Mouse (Mus musculus): ENCODE measurements around the gene Ltb4r2. TPM values are rescaled to one million over a fixed set of nuclear protein-coding genes. Genes with fewer than 3 reads are reported as not detected.

Gene Ltb4r2
- polyA plus RNA-seq, 1 experiment from 2014 or later, result 0.32 TPM

DNA sequence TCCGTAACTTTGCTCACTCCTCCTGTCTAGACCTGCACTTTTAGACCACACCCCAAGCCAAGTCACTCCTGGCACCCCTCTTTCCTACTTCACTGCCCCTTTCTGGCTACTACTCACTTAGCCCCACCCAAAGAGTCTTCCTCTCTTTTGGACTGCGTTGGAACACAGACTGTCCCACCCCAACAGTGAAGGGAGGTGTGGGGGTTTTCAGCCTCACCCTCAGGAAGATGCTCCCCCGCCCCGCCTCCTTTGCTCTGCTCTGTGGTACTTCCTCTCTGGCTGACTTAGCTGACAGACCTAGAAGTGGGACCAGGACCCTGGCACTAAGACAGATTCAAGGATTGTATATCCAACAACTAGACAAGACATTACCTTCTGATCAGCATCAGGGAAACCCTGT lies 4.5 kb downstream of the Ltb4r2 start, which contains the start of gene Ltb4r1:
Ltb4r1 (plus strand) TSS at position 267 of the 400 bp plus-strand sequence.
- 82% methylated on average over 4 of the region's 4 CpGs for WGBS
- H3K27ac ChIP-seq (ENCODE audit: low read depth, low read length), result no peak within 1 kb of the TSS

DNA sequence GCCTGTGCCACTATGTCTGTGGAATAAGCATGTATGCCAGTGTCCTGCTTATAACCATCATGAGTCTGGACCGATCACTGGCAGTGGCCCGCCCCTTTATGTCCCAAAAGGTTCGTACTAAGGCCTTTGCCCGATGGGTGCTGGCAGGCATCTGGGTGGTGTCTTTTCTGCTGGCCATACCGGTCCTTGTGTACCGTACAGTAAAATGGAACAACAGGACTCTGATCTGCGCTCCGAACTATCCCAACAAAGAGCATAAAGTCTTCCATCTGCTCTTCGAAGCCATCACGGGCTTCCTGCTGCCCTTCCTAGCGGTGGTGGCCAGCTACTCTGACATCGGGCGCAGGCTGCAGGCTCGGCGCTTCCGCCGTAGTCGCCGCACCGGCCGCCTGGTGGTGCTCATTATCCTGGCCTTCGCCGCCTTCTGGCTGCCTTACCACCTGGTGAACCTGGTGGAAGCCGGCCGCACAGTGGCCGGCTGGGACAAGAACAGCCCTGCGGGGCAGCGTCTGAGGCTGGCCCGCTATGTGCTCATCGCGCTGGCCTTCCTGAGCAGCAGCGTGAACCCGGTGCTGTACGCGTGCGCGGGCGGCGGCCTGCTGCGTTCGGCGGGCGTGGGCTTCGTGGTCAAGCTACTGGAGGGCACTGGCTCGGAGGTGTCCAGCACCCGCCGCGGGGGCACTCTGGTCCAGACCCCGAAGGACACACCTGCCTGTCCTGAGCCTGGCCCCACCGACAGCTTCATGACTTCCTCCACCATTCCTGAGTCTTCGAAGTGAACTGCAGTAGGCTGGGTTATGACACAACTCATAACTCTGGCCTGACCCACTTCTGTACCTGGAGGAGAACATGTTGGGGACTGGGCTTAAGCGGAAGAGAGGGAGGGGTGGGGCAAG lies 6.5 kb downstream of the Ltb4r2 start:
- Histone ChIP-seq H3K4me1 (replicated peaks; ENCODE audit: control insufficient read depth, insufficient read depth, low read length) (no peaks in the 10 kb centered on the region; the same call in 1 of the 2 replicates), H3K9me3 (ENCODE audit: control insufficient read depth, low read length) (no peaks in the 10 kb centered on the region), H3K4me2 (ENCODE audit: low read depth, low read length, severe bottlenecking) (peak overlapping the region; percentile 75), H3K36me3 (ENCODE audit: control insufficient read depth, insufficient read depth, low read length) (no peaks in the 10 kb centered on the region), H3K9ac (ENCODE audit: low read length) (peak overlapping the region; percentile 55), H3K27me3 (ENCODE audit: control insufficient read depth, insufficient read depth, low read length) (peaks cover 43% of the 10 kb centered on the region), H3K27ac (ENCODE audit: low read depth, low read length) (no peak overlapping the region), H3K4me3 (ENCODE audit: low read depth, low read length) (peak overlapping the region; percentile 36)
- 12% methylated on average over 52 of the region's 52 CpGs for WGBS
- DNase-seq (ENCODE audit: low spot score), result peak; percentile 76
- peak; percentile 53; the same call in 1 of the 2 replicates for ATAC-seq (replicated peaks; ENCODE audit: low FRiP score)

More for the DNA sequence above, 4.5 kb downstream of the Ltb4r2 start, which contains the start of gene Ltb4r1:
- H3K9me3 ChIP-seq (ENCODE audit: control insufficient read depth, low read length), result no peaks in the 10 kb centered on the region
- H3K4me2 ChIP-seq (ENCODE audit: low read depth, low read length, severe bottlenecking), result no peak within 1 kb of the TSS
- H3K36me3 ChIP-seq (ENCODE audit: control insufficient read depth, insufficient read depth, low read length), result no peaks in the 10 kb centered on the region
- H3K27me3 ChIP-seq (ENCODE audit: control insufficient read depth, insufficient read depth, low read length), result peaks cover 62% of the 10 kb centered on the region
- DNase-seq (ENCODE audit: low spot score) (no peak), ATAC-seq (replicated peaks; ENCODE audit: low FRiP score) (no peak)
- H3K4me1 ChIP-seq (replicated peaks; ENCODE audit: control insufficient read depth, insufficient read depth, low read length), result peaks cover 6% of the 10 kb centered on the region
- no peak within 1 kb of the TSS for H3K4me3 ChIP-seq (ENCODE audit: low read depth, low read length)
- no peak within 1 kb of the TSS for H3K9ac ChIP-seq (ENCODE audit: low read length)

GRCm38 (mm10) chr14:55768555-55768954 lies 7.3 kb downstream of the Ltb4r2 start:
- H3K36me3 ChIP-seq (ENCODE audit: control insufficient read depth, insufficient read depth, low read length), result no peaks in the 10 kb centered on the region
- no peak overlapping the region for H3K9ac ChIP-seq (ENCODE audit: low read length)
- H3K4me3 ChIP-seq (ENCODE audit: low read depth, low read length), result no peak overlapping the region
- ATAC-seq (replicated peaks; ENCODE audit: low FRiP score) (no peak), DNase-seq (ENCODE audit: low spot score) (no peak)
- peaks cover 35% of the 10 kb centered on the region for H3K27me3 ChIP-seq (ENCODE audit: control insufficient read depth, insufficient read depth, low read length)
- no peak overlapping the region for H3K4me2 ChIP-seq (ENCODE audit: low read depth, low read length, severe bottlenecking)
- 85% methylated on average over 6 of the region's 6 CpGs for WGBS
- no peaks in the 10 kb centered on the region for H3K9me3 ChIP-seq (ENCODE audit: control insufficient read depth, low read length)
- H3K4me1 ChIP-seq (replicated peaks; ENCODE audit: control insufficient read depth, insufficient read depth, low read length), result no peaks in the 10 kb centered on the region; the same call in 1 of the 2 replicates
- no peak overlapping the region for H3K27ac ChIP-seq (ENCODE audit: low read depth, low read length)

- Histone ChIP-seq H3K27me3 (ENCODE audit: control insufficient read depth, insufficient read depth, low read length) (peaks cover 29% of the 10 kb centered on the region), H3K9ac (ENCODE audit: low read length) (no peak overlapping the region), H3K4me3 (ENCODE audit: low read depth, low read length) (no peak overlapping the region), H3K9me3 (ENCODE audit: control insufficient read depth, low read length) (no peaks in the 10 kb centered on the region), H3K36me3 (ENCODE audit: control insufficient read depth, insufficient read depth, low read length) (no peaks in the 10 kb centered on the region), H3K27ac (ENCODE audit: low read depth, low read length) (no peak overlapping the region), H3K4me1 (replicated peaks; ENCODE audit: control insufficient read depth, insufficient read depth, low read length) (no peaks in the 10 kb centered on the region; the same call in 1 of the 2 replicates), H3K4me2 (ENCODE audit: low read depth, low read length, severe bottlenecking) (no peak overlapping the region)
- DNase-seq (ENCODE audit: low spot score), result no peak
- no peak for ATAC-seq (replicated peaks; ENCODE audit: low FRiP score)
- 79% methylated on average over 16 of the region's 16 CpGs for WGBS
These were observed 8.0 kb downstream of the Ltb4r2 start for GRCm38 (mm10) chr14:55769087-55769703.

GRCm38 (mm10) chr14:55776711-55777110 lies 15.5 kb downstream of the Ltb4r2 start:
- H3K27me3 ChIP-seq (ENCODE audit: control insufficient read depth, insufficient read depth, low read length), result peaks cover under 1% of the 10 kb centered on the region; the same call in 1 of the 2 replicates
- DNase-seq (ENCODE audit: low spot score), result no peak
- no peak overlapping the region for H3K9ac ChIP-seq (ENCODE audit: low read length)
- WGBS, result 80% methylated on average over 7 of the region's 7 CpGs
- no peaks in the 10 kb centered on the region for H3K36me3 ChIP-seq (ENCODE audit: control insufficient read depth, insufficient read depth, low read length)
- H3K9me3 ChIP-seq (ENCODE audit: control insufficient read depth, low read length), result no peaks in the 10 kb centered on the region
- no peaks in the 10 kb centered on the region for H3K4me1 ChIP-seq (replicated peaks; ENCODE audit: control insufficient read depth, insufficient read depth, low read length)
- H3K4me2 ChIP-seq (ENCODE audit: low read depth, low read length, severe bottlenecking), result no peak overlapping the region
- no peak for ATAC-seq (replicated peaks; ENCODE audit: low FRiP score)
- H3K4me3 ChIP-seq (ENCODE audit: low read depth, low read length), result no peak overlapping the region
- no peak overlapping the region for H3K27ac ChIP-seq (ENCODE audit: low read depth, low read length)

- Histone ChIP-seq H3K9me3 (ENCODE audit: control insufficient read depth, low read length) (no peaks in the 10 kb centered on the region), H3K36me3 (ENCODE audit: control insufficient read depth, insufficient read depth, low read length) (no peaks in the 10 kb centered on the region), H3K4me3 (ENCODE audit: low read depth, low read length) (no peak overlapping the region), H3K4me1 (replicated peaks; ENCODE audit: control insufficient read depth, insufficient read depth, low read length) (no peaks in the 10 kb centered on the region), H3K4me2 (ENCODE audit: low read depth, low read length, severe bottlenecking) (no peak overlapping the region), H3K27ac (ENCODE audit: low read depth, low read length) (no peak overlapping the region), H3K27me3 (ENCODE audit: control insufficient read depth, insufficient read depth, low read length) (peaks cover 4% of the 10 kb centered on the region; the same call in 1 of the 2 replicates), H3K9ac (ENCODE audit: low read length) (no peak overlapping the region)
- no peak for DNase-seq (ENCODE audit: low spot score)
- ATAC-seq (replicated peaks; ENCODE audit: low FRiP score), result no peak
- 61% methylated on average over 3 of the region's 3 CpGs for WGBS
These were observed 15.9 kb downstream of the Ltb4r2 start for GRCm38 (mm10) chr14:55777176-55777575.

- H3K4me1 ChIP-seq (replicated peaks; ENCODE audit: control insufficient read depth, insufficient read depth, low read length), result no peaks in the 10 kb centered on the region
- no peak overlapping the region for H3K27ac ChIP-seq (ENCODE audit: low read depth, low read length)
- no peaks in the 10 kb centered on the region for H3K36me3 ChIP-seq (ENCODE audit: control insufficient read depth, insufficient read depth, low read length)
- no peak overlapping the region for H3K4me3 ChIP-seq (ENCODE audit: low read depth, low read length)
- H3K27me3 ChIP-seq (ENCODE audit: control insufficient read depth, insufficient read depth, low read length), result peaks cover 10% of the 10 kb centered on the region
- H3K9ac ChIP-seq (ENCODE audit: low read length), result no peak overlapping the region
- no peak for ATAC-seq (replicated peaks; ENCODE audit: low FRiP score)
- no peak for DNase-seq (ENCODE audit: low spot score)
- H3K4me2 ChIP-seq (ENCODE audit: low read depth, low read length, severe bottlenecking), result no peak overlapping the region
- H3K9me3 ChIP-seq (ENCODE audit: control insufficient read depth, low read length), result no peaks in the 10 kb centered on the region
- WGBS, result 92% methylated on average over 11 of the region's 11 CpGs
These were observed 16.6 kb downstream of the Ltb4r2 start for GRCm38 (mm10) chr14:55777806-55778205.

GRCm38 (mm10) chr14:55778686-55779085 lies 17.5 kb downstream of the Ltb4r2 start:
- Histone ChIP-seq H3K36me3 (ENCODE audit: control insufficient read depth, insufficient read depth, low read length) (no peaks in the 10 kb centered on the region), H3K4me3 (ENCODE audit: low read depth, low read length) (no peak overlapping the region), H3K9me3 (ENCODE audit: control insufficient read depth, low read length) (no peaks in the 10 kb centered on the region), H3K27me3 (ENCODE audit: control insufficient read depth, insufficient read depth, low read length) (peaks cover 17% of the 10 kb centered on the region), H3K4me2 (ENCODE audit: low read depth, low read length, severe bottlenecking) (no peak overlapping the region), H3K4me1 (replicated peaks; ENCODE audit: control insufficient read depth, insufficient read depth, low read length) (no peaks in the 10 kb centered on the region; the same call in 1 of the 2 replicates), H3K9ac (ENCODE audit: low read length) (no peak overlapping the region), H3K27ac (ENCODE audit: low read depth, low read length) (no peak overlapping the region)
- 93% methylated on average over 15 of the region's 15 CpGs for WGBS
- no peak for ATAC-seq (replicated peaks; ENCODE audit: low FRiP score)
- DNase-seq (ENCODE audit: low spot score), result no peak
